ENCODE assay signal across 1 mouse cellular context in genomic region chr7:73600776-73601175, GRCm38 (mm10).
TF ChIP-seq lines count a peak whose summit lies in the region.

No protein-coding gene starts in this region.

TF ChIP-seq in MEL, 35 proteins besides CTCF, POLR2A, EP300 and RAD21 (continued from another document):
- 0 out of 2 replicates have a peak, but pooled peaks have one; percentile 50 for TF ChIP-seq MAZ (IDR thresholded peaks at IDR 0.05; ENCODE audit: low read depth, low read length)
- no peak for TF ChIP-seq MAX (IDR thresholded peaks at IDR 0.05; ENCODE audit: low read length)
- TF ChIP-seq SIN3A (IDR thresholded peaks at IDR 0.05; ENCODE audit: low read length) = peak; percentile 73
- peak; percentile 12; the same call in 1 of the 2 replicates for TF ChIP-seq ZNF384 (IDR thresholded peaks at IDR 0.05; ENCODE audit: low read depth, low read length)
- peak; percentile 53; the same call in 1 of the 2 replicates for TF ChIP-seq HCFC1 (IDR thresholded peaks at IDR 0.05; ENCODE audit: low read depth, low read length)
- TF ChIP-seq GATA1 (IDR thresholded peaks at IDR 0.05; ENCODE audit: low read depth, low read length) = peak; percentile 99
- peak; percentile 57; the same call in 1 of the 2 replicates for TF ChIP-seq ZMIZ1 (IDR thresholded peaks at IDR 0.05; ENCODE audit: low read depth, low read length)
TF ChIP-seq in MEL: peak in this region for 14.
